Mouse (Mus musculus) CD4-positive, CD25-positive, alpha-beta regulatory T cell, adult 4 months (primary cell): ENCODE data around the gene Zfp318. TPM values are rescaled to one million over a fixed set of nuclear protein-coding genes. Genes with fewer than 3 reads are reported as not detected.

ENCODE experiments used
- ATAC-seq: one replicate; pipeline ENCODE4 v1.8.0; 2017
- polyA plus RNA-seq, 2 experiments: library from polyadenylated mRNA; unstranded; fragments of 100-300 nt; shearing (Covaris generic); gene quantifications; one replicate each; pipeline ENCODE4 v1.2.1; 2017

The Zfp318 gene
- polyA plus RNA-seq = 1 to 10 TPM; 5.0 to 6.7 TPM

GRCm38 (mm10) chr17:46383294-46384060 is at the start of gene Zfp318:
TSS of gene Zfp318 (plus strand) at chr17:46383731.
- ATAC-seq = peak; percentile 88

- no peak for ATAC-seq
Observed at GRCm38 (mm10) chr17:46336475-46336874, 47.1 kb upstream of the Zfp318 start.

- ATAC-seq = no peak
Observed at GRCm38 (mm10) chr17:46341208-46341607, 42.3 kb upstream of the Zfp318 start.

- no peak for ATAC-seq
Observed at GRCm38 (mm10) chr17:46351026-46351700, 32.4 kb upstream of the Zfp318 start.

- ATAC-seq = peak; percentile 71
Observed at GRCm38 (mm10) chr17:46371783-46372182, 11.7 kb upstream of the Zfp318 start.

GRCm38 (mm10) chr17:46378564-46378963 is 5.0 kb upstream of the Zfp318 start:
- no peak for ATAC-seq

GRCm38 (mm10) chr17:46384061-46384801 is 700 bp downstream of the Zfp318 start:
- no peak for ATAC-seq

GRCm38 (mm10) chr17:46388200-46388599 is 4.7 kb downstream of the Zfp318 start:
- ATAC-seq = peak; percentile 68

GRCm38 (mm10) chr17:46393012-46393411 is 9.5 kb downstream of the Zfp318 start:
- peak; percentile 60 for ATAC-seq

GRCm38 (mm10) chr17:46394631-46395030 is 11.1 kb downstream of the Zfp318 start:
- ATAC-seq = no peak

- ATAC-seq = no peak
Observed at GRCm38 (mm10) chr17:46408478-46408877, 24.9 kb downstream of the Zfp318 start.

- no peak for ATAC-seq
Observed at GRCm38 (mm10) chr17:46418628-46419027, 35.1 kb downstream of the Zfp318 start.

- no peak for ATAC-seq
Observed at GRCm38 (mm10) chr17:46419717-46420116, 36.2 kb downstream of the Zfp318 start.

- ATAC-seq = no peak
Observed at GRCm38 (mm10) chr17:46426496-46426895, 43.0 kb downstream of the Zfp318 start.

GRCm38 (mm10) chr17:46428761-46429414 is 45.4 kb downstream of the Zfp318 start, which contains the start of gene Crip3:
TSS of gene Crip3 (plus strand) at chr17:46428926.
- ATAC-seq = no peak

- ATAC-seq = no peak
Observed at GRCm38 (mm10) chr17:46433627-46434026, 50.1 kb downstream of the Zfp318 start.

GRCm38 (mm10) chr17:46436672-46437366 is 53.3 kb downstream of the Zfp318 start:
- no peak for ATAC-seq

- no peak for ATAC-seq
Observed at GRCm38 (mm10) chr17:46438298-46438873, 54.9 kb downstream of the Zfp318 start, which contains the start of gene Slc22a7. TSS of gene Slc22a7 (minus strand) at chr17:46438457.

- no peak for ATAC-seq
Observed at GRCm38 (mm10) chr17:46439176-46439575, 55.6 kb downstream of the Zfp318 start.

- ATAC-seq = no peak
Observed at GRCm38 (mm10) chr17:46444839-46445579, 61.5 kb downstream of the Zfp318 start.

- no peak for ATAC-seq
Observed at GRCm38 (mm10) chr17:46446264-46446663, 62.7 kb downstream of the Zfp318 start.
